Mouse (Mus musculus): ENCODE results near the gene Samsn1. TPM values are rescaled to one million over a fixed set of nuclear protein-coding genes. Genes with fewer than 3 reads are reported as not detected.

Gene Samsn1
- under 1 TPM; 0.11 to 0.23 TPM for total RNA-seq (2021)
- long read RNA-seq, experiment 1, partial matches to known transcripts = 0 of 1 reads
- long read RNA-seq, experiment 1, other reads (novel, unspliced or antisense) = 1 of 1 reads
- long read RNA-seq, experiment 2 = 0 reads

DNA sequence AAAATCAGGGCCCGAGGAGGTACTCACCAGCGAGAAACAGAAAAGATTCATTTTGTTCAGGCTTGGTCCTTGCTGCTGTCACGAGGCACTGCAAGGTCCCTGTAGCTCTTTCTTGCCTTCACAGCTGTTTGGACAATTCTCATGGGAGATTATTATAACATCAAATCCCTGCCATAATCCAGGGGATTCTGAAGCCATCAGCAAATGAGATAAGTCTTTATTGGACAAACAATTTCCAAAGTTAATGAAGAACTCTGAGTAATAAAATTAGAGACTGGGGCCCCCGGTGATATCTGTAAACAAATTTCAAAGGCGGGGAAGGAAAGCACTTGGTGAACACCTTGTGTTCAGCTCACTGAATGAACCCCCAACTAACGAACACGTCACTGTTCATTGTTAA, at the start of gene Samsn1:
Samsn1 (minus strand) TSS at position 101 of the 400 bp plus-strand sequence.
- intact Hi-C loops (cut with DNase I) = no loop called here
- no peak within 1 kb of the TSS for H3K27ac ChIP-seq
- no peak for TF ChIP-seq CTCF (IDR thresholded peaks at IDR 0.05)

DNA sequence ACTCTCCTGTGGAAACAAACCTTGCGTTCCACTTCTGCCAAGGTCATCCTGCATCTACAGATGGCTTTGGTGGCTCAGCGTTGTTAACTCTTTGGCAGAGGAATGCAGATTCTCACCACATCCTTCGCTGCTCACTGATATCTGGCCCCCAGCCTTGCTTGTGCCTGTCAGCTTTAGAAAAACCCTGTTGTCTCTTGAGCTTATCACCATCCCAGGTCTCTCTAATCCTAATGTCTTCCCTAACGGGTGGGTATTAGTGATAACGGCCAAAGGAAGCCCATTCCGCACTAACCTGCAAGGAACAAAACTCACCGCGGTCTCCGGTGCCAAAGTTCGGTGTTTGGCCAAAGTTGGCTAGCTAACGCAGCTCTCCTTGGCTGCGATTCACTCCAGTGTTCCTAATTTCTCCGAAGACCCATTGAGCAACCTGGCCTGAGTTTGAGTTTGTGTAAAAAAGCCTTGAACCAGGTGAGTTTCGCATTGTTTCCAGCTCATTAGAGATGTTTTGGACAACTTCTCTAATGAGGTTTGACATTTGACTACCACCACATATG, 44.1 kb upstream of the Samsn1 start:
- no peak for TF ChIP-seq CTCF (IDR thresholded peaks at IDR 0.05)
- Histone ChIP-seq H3K27ac (no peak overlapping the region), H3K4me3 (no peak overlapping the region)
- DNase-seq = no peak
- intact Hi-C loops (cut with DNase I) = no loop called here

More for the DNA sequence above, at the start of gene Samsn1:
- no peak for DNase-seq
- no peak within 1 kb of the TSS for H3K4me3 ChIP-seq

DNA sequence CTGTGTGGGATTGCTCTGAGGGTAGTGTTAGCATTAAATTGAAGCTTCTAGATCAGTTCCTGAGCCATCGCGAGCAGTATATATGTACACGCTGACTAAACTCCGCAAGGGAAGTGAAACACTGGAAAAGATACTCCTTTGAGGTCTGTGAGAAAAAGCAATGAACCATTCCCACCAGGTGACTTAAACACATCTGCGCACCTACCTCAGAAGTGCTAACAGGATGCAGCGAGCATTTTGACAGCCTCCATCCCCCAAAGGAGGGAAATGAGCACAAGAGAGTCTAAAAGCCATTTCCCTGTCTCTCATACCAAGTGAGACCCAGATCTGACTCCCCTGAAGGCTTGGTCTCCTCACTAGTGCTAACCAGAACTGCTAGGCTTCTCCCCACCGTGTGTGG, 32.9 kb upstream of the Samsn1 start:
- intact Hi-C loops (cut with DNase I) = no loop called here

DNA sequence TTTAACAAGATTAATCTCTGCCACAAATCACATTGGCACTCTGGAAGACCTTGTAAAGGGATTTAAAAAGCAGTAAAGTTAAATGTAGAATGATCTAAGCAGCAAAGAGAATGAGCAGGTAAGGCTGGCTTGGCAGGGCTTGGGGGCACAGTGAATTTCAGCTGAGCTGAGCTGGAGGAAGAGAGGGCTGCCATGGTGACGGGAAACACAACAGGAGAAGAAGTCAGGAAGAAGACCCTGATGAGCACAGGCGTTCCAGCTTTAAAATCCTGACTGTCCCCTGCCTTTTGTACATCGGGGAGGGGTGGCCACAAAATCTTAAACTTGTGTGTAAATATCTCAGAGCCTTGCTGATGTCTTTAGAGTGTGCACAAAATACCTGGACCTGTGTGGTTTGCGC, 32.0 kb upstream of the Samsn1 start:
- no peak overlapping the region for H3K4me3 ChIP-seq
- no peak for DNase-seq
- H3K27ac ChIP-seq = no peak overlapping the region
- no peak for TF ChIP-seq CTCF (IDR thresholded peaks at IDR 0.05)
- intact Hi-C loops (cut with DNase I) = no loop called here

More for the DNA sequence above, 32.9 kb upstream of the Samsn1 start:
- no peak for TF ChIP-seq CTCF (IDR thresholded peaks at IDR 0.05)
- Histone ChIP-seq H3K27ac (no peak overlapping the region), H3K4me3 (no peak overlapping the region)
- no peak for DNase-seq

DNA sequence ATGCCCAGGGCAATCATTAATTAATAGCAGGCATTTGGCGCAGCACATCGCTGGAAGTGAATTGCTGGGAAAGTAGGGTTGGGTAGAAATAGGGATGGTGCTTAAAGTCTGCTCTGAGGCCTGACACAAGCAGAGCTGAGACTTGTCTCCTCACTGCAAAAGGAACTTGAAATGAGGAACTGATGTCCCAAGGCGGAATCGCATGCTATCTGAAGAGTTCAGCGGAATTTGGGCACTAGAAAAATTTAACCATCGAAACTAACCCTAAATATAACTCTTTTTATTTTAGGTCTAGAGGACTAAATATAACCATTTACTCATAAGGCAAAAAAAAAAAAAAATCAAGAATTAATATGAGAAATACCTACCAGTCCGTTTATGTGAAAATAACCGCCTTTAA, 31.5 kb upstream of the Samsn1 start:
- H3K4me3 ChIP-seq = no peak overlapping the region
- TF ChIP-seq CTCF (IDR thresholded peaks at IDR 0.05) = no peak
- no peak overlapping the region for H3K27ac ChIP-seq
- no peak for DNase-seq
- intact Hi-C loops (cut with DNase I) = no loop called here

DNA sequence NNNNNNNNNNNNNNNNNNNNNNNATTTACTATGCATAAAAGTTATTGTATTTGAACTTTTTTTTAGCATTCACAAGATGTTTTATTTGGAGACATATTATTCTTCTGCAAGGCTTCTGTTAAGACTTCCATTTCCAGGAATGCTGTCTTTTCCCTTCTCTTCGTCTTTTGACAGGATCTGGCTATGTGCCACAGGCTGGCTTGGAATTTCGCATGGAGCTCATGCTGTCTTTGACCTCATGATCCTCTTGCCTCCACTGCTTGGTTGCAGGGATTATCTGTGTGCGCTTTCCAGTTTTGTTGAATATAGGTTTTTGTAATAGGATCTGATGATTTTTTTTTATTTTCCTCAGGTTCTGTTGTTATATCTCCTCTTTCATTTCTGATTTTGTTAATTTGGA, 25.0 kb upstream of the Samsn1 start:
- intact Hi-C loops (cut with DNase I) = no loop called here
- TF ChIP-seq CTCF (IDR thresholded peaks at IDR 0.05) = no peak
- H3K27ac ChIP-seq = no peak overlapping the region
- no peak for DNase-seq
- H3K4me3 ChIP-seq = no peak overlapping the region

DNA sequence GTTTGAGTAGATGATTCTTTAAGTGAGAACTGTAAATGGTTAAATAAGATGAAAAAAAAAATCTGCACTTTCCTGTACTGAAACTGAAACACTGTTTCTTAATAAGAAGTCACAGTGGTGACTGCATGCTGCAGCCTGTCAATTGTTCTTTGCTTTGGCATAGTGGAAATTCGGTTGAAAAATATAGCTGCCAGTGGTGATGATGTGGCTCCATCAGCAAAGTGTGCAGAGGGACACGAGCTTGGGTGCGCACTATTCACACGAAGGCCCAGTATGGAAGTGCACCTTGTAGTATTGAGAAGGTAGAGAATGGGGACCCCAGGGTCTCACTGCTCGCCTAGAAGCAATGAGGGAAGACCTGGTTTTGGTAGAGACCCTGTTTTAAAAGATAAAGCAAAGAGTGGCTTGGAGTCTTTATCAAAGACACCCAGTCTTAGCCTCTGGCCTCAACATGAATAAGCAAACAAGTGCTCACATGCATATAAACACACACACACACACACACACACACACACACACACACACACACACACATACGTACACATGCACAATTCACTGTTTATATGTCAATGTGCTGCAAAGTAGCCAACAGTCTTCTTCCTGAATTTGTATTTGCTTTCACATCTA, 18.4 kb upstream of the Samsn1 start:
- H3K4me3 ChIP-seq = no peak overlapping the region
- no peak overlapping the region for H3K27ac ChIP-seq
- intact Hi-C loops (cut with DNase I) = no loop called here
- DNase-seq = no peak
- TF ChIP-seq CTCF (IDR thresholded peaks at IDR 0.05) = no peak

DNA sequence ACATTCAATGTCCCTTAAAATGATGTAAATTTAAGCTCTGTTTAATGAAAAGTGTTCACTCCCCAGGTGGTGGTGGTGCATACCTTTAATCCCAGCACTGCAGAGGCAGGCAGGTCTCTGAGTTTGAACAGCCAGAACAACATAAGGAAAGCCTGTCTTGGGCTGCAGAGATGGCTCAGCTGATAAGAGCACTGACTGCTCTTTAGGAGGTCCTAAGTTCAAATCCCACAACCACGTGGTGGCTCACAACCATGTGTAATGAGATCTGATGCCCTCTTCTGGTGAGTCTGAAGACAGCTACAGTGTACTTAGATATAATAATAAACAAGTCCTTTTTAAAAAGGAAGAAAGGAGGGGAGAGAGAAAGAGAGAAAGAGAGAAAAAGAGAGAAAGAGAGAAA, 2.9 kb downstream of the Samsn1 start:
- intact Hi-C loops (cut with DNase I) = no loop called here
- DNase-seq = no peak
- Histone ChIP-seq H3K4me3 (no peak overlapping the region), H3K27ac (no peak overlapping the region)
- TF ChIP-seq CTCF (IDR thresholded peaks at IDR 0.05) = no peak

DNA sequence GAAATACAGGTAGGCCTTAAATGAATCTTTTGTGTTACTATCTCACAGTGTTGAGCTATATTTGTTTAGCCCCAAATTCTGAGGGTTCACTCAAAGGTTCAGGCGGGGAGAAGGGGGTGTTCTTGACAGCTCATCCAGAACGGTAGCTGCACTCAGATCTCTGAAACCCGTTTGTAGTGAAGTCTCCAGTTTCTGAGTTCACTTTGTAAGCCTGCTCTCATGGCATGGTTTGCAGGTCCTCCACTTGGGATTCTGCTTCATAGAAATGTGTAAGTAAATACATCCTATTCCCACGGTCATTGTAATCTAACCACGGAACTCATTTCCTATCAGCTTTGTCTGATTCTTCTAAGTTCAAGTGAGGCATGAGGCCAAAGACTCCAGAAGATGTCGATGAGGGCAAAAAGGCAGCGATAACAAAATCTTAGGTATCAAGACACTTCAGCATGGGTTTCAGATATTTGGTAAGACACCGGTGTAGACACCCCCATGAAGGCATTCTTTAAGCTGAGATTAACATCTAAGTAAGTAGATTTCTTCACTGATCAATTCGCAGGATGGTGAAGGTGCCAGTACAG, 18.2 kb downstream of the Samsn1 start:
- H3K4me3 ChIP-seq = no peak overlapping the region
- TF ChIP-seq CTCF (IDR thresholded peaks at IDR 0.05) = no peak
- H3K27ac ChIP-seq = no peak overlapping the region
- intact Hi-C loops (cut with DNase I) = no loop called here
- no peak for DNase-seq

- intact Hi-C loops (cut with DNase I) = no loop called here
- no peak for TF ChIP-seq CTCF (IDR thresholded peaks at IDR 0.05)
- H3K4me3 ChIP-seq = no peak overlapping the region
Observed at GRCm38 (mm10) chr16:76002870-76003572, 19.1 kb downstream of the Samsn1 start.

DNA sequence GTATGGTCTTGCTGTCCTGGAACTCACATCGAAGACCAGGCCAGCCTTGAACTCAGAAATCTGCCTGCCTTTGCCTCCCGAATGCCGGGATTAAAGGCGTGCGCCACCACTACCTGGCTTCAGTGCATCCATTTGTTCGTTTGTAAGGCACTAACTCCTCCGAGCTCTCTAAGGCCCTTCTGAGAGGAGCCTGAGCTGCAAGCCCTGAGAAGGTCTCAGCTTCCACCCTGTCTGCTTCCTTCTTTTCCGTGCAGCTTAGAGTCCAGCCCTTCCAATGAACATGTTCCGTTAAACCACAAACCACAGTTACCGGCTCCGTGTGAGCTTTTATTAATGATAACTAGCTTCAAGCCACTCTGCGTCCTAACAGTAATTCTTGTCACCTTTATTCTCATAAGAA, 19.8 kb downstream of the Samsn1 start:
- no peak for DNase-seq
- H3K27ac ChIP-seq = no peak overlapping the region
- TF ChIP-seq CTCF (IDR thresholded peaks at IDR 0.05) = no peak
- no peak overlapping the region for H3K4me3 ChIP-seq
- intact Hi-C loops (cut with DNase I) = no loop called here

More at GRCm38 (mm10) chr16:76002870-76003572, 19.1 kb downstream of the Samsn1 start:
- DNase-seq = no peak
- no peak overlapping the region for H3K27ac ChIP-seq

- intact Hi-C loops (cut with DNase I) = no loop called here
- no peak for DNase-seq
- TF ChIP-seq CTCF (IDR thresholded peaks at IDR 0.05) = no peak
- H3K4me3 ChIP-seq = no peak overlapping the region
- no peak overlapping the region for H3K27ac ChIP-seq
Observed at GRCm38 (mm10) chr16:76001788-76002187, 20.3 kb downstream of the Samsn1 start.

- DNase-seq = no peak
- intact Hi-C loops (cut with DNase I) = no loop called here
- no peak for TF ChIP-seq CTCF (IDR thresholded peaks at IDR 0.05)
Observed at GRCm38 (mm10) chr16:76000127-76000526, 22.0 kb downstream of the Samsn1 start.

More at GRCm38 (mm10) chr16:76000127-76000526, 22.0 kb downstream of the Samsn1 start:
- Histone ChIP-seq H3K27ac (no peak overlapping the region), H3K4me3 (no peak overlapping the region)
